Mouse (Mus musculus) limb, embryonic 12.5 days (tissue): ENCODE measurements around the gene Sept9. TPM values are rescaled to one million over a fixed set of nuclear protein-coding genes. Genes with fewer than 3 reads are reported as not detected.

Experiments used
- ATAC-seq: fragments of 200-750 bp; cut with Nextera tagmentation; 2 replicates; pipeline ENCODE4 v1.8.0; 2017; ENCODE audit warnings: low read depth, moderate TSS enrichment; ENCODE audit not compliant: insufficient number of reproducible peaks, insufficient read depth, low FRiP score, low TSS enrichment
- H3K27ac ChIP-seq: fragments of 300-500 bp; sonication (generic); 2 replicates; pipeline ENCODE4 v1.5.1; 2016; ENCODE audit warnings: mild to moderate bottlenecking, moderate library complexity
- H3K27me3 ChIP-seq: fragments of 300-500 bp; sonication (generic); 2 replicates; pipeline ENCODE4 v1.6.1; 2016; ENCODE audit warnings: mild to moderate bottlenecking, moderate library complexity
- H3K36me3 ChIP-seq: fragments of 300-500 bp; sonication (generic); 2 replicates; pipeline ENCODE4 v1.6.1; 2016; ENCODE audit warnings: mild to moderate bottlenecking, moderate library complexity
- H3K4me1 ChIP-seq: fragments of 300-500 bp; sonication (generic); replicated peaks from 2 replicates; pipeline ENCODE4 v1.6.1; 2016
- H3K4me2 ChIP-seq: fragments of 300-500 bp; sonication (generic); 2 replicates; pipeline ENCODE4 v1.6.1; 2016; ENCODE audit warnings: mild to moderate bottlenecking, moderate library complexity
- H3K4me3 ChIP-seq: fragments of 300-500 bp; sonication (generic); replicated peaks from 2 replicates; pipeline ENCODE4 v1.5.1; 2016; ENCODE audit warnings: mild to moderate bottlenecking
- H3K9ac ChIP-seq: fragments of 300-500 bp; sonication (generic); replicated peaks from 2 replicates; pipeline ENCODE4 v1.6.1; 2016; ENCODE audit warnings: mild to moderate bottlenecking, moderate library complexity
- H3K9me3 ChIP-seq: fragments of 300-500 bp; sonication (generic); 2 replicates; pipeline ENCODE4 v1.6.1; 2016; ENCODE audit warnings: mild to moderate bottlenecking, moderate library complexity
- WGBS: fragments of 180-500 bp; shearing (Covaris S2); methylation state at CpG from one replicate; pipeline ENCODE4 v1.1.7; 2016; 5-methylcytosine and 5-hydroxymethylcytosine counted together
- polyA plus RNA-seq: library from polyadenylated mRNA; unstranded; fragments of >200 nt; fragmentation: Nextera tagmentation; extraction: Ambion mirVana; gene quantifications from 2 replicates; pipeline ENCODE4 v1.2.1, GENCODE M21; 2016

Gene Sept9
- polyA plus RNA-seq, 1 experiment from 2014 or later, result 234 TPM

DNA sequence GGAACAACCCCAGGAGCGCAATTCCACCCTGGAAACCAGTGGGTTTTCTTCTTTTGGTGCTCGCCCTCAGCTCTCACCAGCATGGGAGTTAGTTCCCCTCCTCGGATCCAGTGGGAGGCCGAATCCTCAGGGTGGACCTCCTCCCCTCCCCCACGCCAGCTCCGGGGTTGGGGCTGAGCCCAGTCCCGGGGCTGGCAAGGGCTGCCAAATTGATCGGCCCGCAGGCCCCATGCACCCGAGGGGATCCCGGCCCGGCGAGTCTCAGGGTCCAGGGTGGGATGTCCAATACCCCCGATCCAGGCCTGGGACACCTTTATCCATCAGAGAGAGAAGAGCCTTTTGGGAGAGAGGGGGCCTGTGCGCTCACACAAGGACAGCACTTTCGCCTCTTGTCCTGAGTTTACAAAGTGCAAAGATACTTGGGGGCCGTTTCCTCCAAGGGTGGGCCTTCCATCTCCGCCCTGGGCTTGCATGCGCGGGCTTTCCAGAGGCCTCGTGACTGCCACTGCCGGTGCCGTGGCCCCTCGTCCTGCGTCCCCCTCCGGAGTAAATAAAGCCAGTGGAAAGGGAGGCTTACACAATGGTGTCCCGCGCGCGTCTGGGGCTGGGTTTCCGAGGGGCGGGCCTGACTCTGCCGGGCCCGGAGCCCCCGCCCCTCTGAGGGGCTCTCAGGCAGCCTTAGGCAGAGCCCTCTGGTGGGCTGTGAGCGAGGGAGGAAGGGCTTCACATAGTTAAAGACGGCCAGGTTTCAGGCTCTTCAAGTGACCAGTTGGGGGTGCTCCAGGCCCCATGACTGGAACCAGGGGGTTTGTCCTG is 67.7 kb downstream of the Sept9 start:
- no peaks in the 10 kb centered on the region for H3K9me3 ChIP-seq
- peaks cover 79% of the 10 kb centered on the region for H3K4me1 ChIP-seq
- peak; percentile 54 for ATAC-seq
- H3K4me3 ChIP-seq, result peak overlapping the region; percentile 81
- peak overlapping the region; percentile 94 for H3K27ac ChIP-seq
- WGBS, result under 1% methylated on average over 37 of the region's 37 CpGs
- peak overlapping the region; percentile 75 for H3K4me2 ChIP-seq
- H3K9ac ChIP-seq, result peak overlapping the region; percentile 91
- H3K27me3 ChIP-seq, result no peaks in the 10 kb centered on the region
- H3K36me3 ChIP-seq, result peaks cover 14% of the 10 kb centered on the region

DNA sequence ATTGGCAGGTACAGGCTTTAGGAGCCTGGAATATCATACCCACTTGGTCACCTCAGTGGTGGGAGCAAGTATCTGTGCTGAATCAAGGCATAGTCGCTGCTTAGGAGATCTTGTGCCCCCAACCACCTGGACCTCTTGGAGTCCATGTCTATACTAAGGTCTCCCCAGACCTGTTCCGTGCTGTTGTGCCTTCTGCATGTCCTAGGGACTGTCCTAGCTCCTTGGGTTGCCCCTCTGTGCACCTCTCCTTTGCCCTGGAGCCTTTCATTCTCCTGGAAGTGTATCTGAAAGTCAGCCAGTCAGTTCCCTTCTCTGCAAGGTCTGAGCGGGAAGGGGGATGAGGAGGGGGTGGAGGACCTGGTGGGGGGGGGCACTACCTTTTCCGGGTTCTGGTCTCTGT is 68.4 kb downstream of the Sept9 start:
- peaks cover 16% of the 10 kb centered on the region for H3K36me3 ChIP-seq
- ATAC-seq, result no peak
- peak overlapping the region; percentile 75 for H3K4me2 ChIP-seq
- peaks cover 87% of the 10 kb centered on the region for H3K4me1 ChIP-seq
- WGBS, result 10% methylated on average over 4 of the region's 4 CpGs
- H3K27ac ChIP-seq, result peak overlapping the region; percentile 94
- no peaks in the 10 kb centered on the region for H3K9me3 ChIP-seq
- peak overlapping the region; percentile 81 for H3K4me3 ChIP-seq
- no peaks in the 10 kb centered on the region for H3K27me3 ChIP-seq
- peak overlapping the region; percentile 91 for H3K9ac ChIP-seq

DNA sequence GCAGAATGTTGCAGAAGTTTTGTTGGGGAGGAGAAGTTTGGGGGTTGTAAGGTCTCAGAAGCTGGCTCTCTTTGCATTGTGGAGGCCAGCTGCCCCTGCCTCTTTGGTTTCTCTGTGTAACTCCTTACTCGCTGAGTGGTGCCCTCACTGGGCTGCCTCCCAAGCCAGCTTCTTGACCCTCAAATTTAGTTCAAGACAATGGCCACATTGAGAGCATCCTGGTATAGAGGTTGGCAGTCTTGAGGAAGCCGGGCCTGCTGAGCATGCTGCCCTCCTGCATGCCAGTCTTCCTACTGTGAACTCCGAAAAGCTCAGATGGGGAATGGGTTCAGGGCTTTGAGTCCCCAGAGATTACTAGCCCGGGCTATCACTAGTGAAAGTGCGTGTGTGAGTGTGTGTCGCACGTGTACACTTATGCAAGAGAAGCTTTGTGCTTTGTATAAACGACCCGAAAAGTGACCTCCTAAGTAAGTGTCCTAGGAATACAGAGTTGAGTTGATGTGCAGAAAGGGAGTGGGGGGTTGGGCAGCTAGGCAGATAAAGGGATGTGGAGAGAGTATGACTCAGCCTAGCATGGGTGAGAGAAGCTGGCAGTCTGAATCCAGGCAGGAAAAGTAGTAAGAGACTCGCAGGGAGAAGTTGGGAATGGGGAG is 69.0 kb downstream of the Sept9 start:
- Histone ChIP-seq H3K9ac (peak overlapping the region; percentile 91), H3K4me1 (peaks cover 87% of the 10 kb centered on the region), H3K27ac (peak overlapping the region; percentile 94), H3K36me3 (peaks cover 16% of the 10 kb centered on the region), H3K9me3 (no peaks in the 10 kb centered on the region), H3K4me2 (peak overlapping the region; percentile 75), H3K27me3 (no peaks in the 10 kb centered on the region), H3K4me3 (peak overlapping the region; percentile 81)
- 47% methylated on average over 10 of the region's 10 CpGs for WGBS
- no peak for ATAC-seq

DNA sequence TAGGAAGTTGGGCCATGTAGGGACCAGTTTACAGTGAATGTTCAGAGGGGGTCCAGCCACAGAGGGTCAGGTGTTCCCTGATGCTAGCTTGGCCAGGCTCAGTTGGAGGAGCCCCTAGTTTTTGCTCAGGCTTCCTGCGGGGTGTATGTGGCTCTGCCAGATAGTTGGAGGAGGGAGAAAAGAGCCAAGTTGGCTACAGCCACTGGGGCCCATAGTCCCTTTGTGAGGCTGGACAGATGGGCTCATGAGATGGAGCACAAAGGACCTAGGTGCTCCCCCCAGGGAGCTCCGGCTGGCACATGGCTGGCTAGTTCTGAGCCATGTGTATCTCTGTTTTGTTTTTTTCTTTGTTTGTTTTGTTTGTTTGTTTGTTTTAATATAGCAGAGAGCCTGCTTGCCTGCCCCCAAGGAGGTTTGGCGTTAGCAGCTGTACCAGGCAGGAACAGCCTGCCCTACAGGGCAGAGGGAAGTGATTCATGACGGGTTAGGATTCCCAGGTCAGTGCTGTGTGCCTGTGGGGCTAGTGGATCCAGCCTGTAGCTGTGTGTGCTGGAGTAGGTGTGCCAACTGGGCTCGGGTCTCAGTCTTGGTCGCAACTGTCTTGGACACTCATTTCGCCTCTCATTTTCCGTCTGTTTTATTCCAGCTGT is 69.7 kb downstream of the Sept9 start:
- Histone ChIP-seq H3K27me3 (no peaks in the 10 kb centered on the region), H3K27ac (peak overlapping the region; percentile 94; the same call in 1 of the 2 replicates), H3K4me3 (peak overlapping the region; percentile 81), H3K4me1 (peaks cover 87% of the 10 kb centered on the region), H3K36me3 (peaks cover 16% of the 10 kb centered on the region), H3K9ac (peak overlapping the region; percentile 45; the same call in 1 of the 2 replicates), H3K4me2 (peak overlapping the region; percentile 75), H3K9me3 (no peaks in the 10 kb centered on the region)
- 39% methylated on average over 8 of the region's 8 CpGs for WGBS
- ATAC-seq, result no peak

DNA sequence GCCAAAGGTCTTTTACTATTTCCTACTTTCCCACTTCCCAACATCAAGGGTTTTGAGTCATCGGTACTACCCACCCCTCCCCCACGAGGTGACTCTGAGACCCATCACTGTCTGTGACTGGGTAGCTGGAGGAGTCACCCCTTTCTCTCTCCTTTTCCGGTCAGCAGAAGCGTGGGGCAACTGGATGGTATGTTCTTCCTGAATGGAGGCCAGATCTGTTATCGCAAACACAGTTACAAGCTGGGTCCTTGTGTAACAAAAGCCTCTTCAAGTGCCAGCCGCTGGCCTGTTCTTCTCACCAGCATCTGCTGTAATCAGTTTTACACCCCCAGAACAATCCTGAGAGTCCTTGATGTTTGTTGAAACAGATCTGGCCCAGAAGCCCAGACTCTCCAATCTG is 70.5 kb downstream of the Sept9 start:
- H3K9me3 ChIP-seq, result no peaks in the 10 kb centered on the region
- ATAC-seq, result no peak
- peaks cover 87% of the 10 kb centered on the region for H3K4me1 ChIP-seq
- H3K36me3 ChIP-seq, result peaks cover 18% of the 10 kb centered on the region
- H3K4me3 ChIP-seq, result no peak overlapping the region
- peak overlapping the region; percentile 75 for H3K4me2 ChIP-seq
- 0 out of 2 replicates have a peak overlapping the region, but pooled peaks have one; percentile 50 for H3K27ac ChIP-seq
- H3K27me3 ChIP-seq, result no peaks in the 10 kb centered on the region
- 27% methylated on average over 6 of the region's 6 CpGs for WGBS
- H3K9ac ChIP-seq, result no peak overlapping the region

DNA sequence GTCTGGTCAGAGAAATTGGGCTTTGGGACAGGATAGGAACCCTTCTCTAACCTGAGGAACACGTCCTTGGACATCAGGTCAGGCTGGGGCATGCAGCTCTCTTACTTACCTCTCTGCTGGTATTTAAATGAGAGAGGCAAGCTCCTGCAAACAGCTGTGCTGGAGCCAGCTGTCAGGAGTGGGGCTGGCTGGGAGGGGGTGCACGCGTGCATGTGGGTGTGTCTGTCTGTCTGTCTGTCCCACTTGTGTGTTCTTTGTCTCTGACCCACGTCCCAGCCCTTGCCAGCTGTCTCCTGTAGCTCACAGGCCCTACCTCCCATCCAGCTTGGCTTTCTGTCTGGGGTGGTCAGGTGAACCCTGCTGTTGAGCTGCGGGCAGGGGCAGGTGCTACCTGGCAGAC is 75.5 kb downstream of the Sept9 start:
- Histone ChIP-seq H3K4me2 (no peak overlapping the region), H3K4me1 (peaks cover 100% of the 10 kb centered on the region), H3K4me3 (no peak overlapping the region), H3K9me3 (no peaks in the 10 kb centered on the region), H3K27ac (peak overlapping the region; percentile 69), H3K27me3 (no peaks in the 10 kb centered on the region), H3K9ac (peak overlapping the region; percentile 18; the same call in 1 of the 2 replicates), H3K36me3 (peaks cover 20% of the 10 kb centered on the region)
- WGBS, result 56% methylated on average over 5 of the region's 5 CpGs
- no peak for ATAC-seq

DNA sequence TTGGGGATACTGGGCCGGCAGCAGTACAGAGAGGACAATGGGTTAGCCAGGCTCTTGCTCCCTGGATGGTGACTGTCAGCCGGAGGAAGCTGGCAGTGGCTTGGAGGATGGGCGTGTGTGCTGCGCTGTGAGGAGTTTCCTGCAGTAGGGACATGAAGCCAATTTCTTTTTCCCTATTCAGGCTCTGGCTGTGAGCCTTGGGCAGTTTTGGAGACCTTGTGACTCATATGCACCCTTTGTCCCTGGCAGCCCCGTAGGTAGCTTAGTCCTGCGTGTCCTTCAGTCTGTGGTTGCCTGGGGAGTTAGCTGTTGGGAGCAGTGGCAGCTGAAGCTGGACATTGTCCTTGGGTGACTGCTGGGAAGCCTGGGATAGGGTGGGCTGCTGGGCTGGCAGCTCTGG is 76.5 kb downstream of the Sept9 start:
- Histone ChIP-seq H3K9ac (0 out of 2 replicates have a peak overlapping the region, but pooled peaks have one; percentile 2), H3K4me1 (peaks cover 100% of the 10 kb centered on the region), H3K9me3 (no peaks in the 10 kb centered on the region), H3K4me3 (no peak overlapping the region), H3K36me3 (peaks cover 16% of the 10 kb centered on the region; the same call in 1 of the 2 replicates), H3K4me2 (no peak overlapping the region), H3K27ac (peak overlapping the region; percentile 62; the same call in 1 of the 2 replicates), H3K27me3 (no peaks in the 10 kb centered on the region)
- 52% methylated on average over 6 of the region's 6 CpGs for WGBS
- no peak for ATAC-seq

GRCm38 (mm10) chr11:117276946-117277345 is 77.5 kb downstream of the Sept9 start:
- WGBS, result 59% methylated on average over 8 of the region's 8 CpGs
- Histone ChIP-seq H3K9me3 (no peaks in the 10 kb centered on the region), H3K4me2 (no peak overlapping the region), H3K27ac (peak overlapping the region; percentile 64; the same call in 1 of the 2 replicates), H3K4me3 (no peak overlapping the region), H3K9ac (no peak overlapping the region; the same call in 1 of the 2 replicates), H3K36me3 (peaks cover 9% of the 10 kb centered on the region; the same call in 1 of the 2 replicates), H3K4me1 (peaks cover 100% of the 10 kb centered on the region), H3K27me3 (no peaks in the 10 kb centered on the region)
- ATAC-seq, result no peak

GRCm38 (mm10) chr11:117278113-117278512 is 78.7 kb downstream of the Sept9 start:
- H3K4me3 ChIP-seq, result no peak overlapping the region
- ATAC-seq, result no peak
- H3K9ac ChIP-seq, result peak overlapping the region; percentile 42; the same call in 1 of the 2 replicates
- H3K4me2 ChIP-seq, result peak overlapping the region; percentile 17
- no peaks in the 10 kb centered on the region for H3K27me3 ChIP-seq
- peaks cover 15% of the 10 kb centered on the region for H3K36me3 ChIP-seq
- 0% methylated on average over 1 of the region's 1 CpGs for WGBS
- H3K27ac ChIP-seq, result peak overlapping the region; percentile 69
- no peaks in the 10 kb centered on the region for H3K9me3 ChIP-seq
- H3K4me1 ChIP-seq, result peaks cover 100% of the 10 kb centered on the region

GRCm38 (mm10) chr11:117278514-117278913 is 79.1 kb downstream of the Sept9 start:
- H3K36me3 ChIP-seq, result peaks cover 16% of the 10 kb centered on the region
- no peak overlapping the region for H3K4me3 ChIP-seq
- 20% methylated on average over 13 of the region's 13 CpGs for WGBS
- H3K27me3 ChIP-seq, result no peaks in the 10 kb centered on the region
- peaks cover 100% of the 10 kb centered on the region for H3K4me1 ChIP-seq
- no peaks in the 10 kb centered on the region for H3K9me3 ChIP-seq
- H3K9ac ChIP-seq, result peak overlapping the region; percentile 42; the same call in 1 of the 2 replicates
- H3K4me2 ChIP-seq, result peak overlapping the region; percentile 17
- peak overlapping the region; percentile 69 for H3K27ac ChIP-seq
- no peak for ATAC-seq

DNA sequence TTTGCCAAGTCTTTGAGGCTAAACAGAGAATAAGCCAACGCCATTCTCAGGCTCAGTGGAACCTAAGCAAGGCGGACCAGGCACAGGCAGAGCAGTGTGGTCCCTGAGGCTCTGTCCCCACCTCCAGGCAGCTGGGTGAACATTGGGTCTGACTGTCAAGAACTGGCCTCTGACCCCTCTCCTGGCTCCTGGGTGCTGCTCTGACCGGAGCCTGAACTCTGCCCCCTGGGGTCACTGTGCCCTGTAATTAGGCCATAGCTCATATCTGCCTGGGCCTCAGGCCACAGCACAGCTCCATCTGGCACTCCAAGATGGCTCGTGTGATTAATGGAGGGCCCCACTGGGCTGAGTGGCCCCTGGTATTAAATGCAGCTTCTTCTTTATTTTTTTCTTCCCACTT is 80.5 kb downstream of the Sept9 start:
- Histone ChIP-seq H3K4me1 (peaks cover 100% of the 10 kb centered on the region), H3K27ac (peak overlapping the region; percentile 90; the same call in 1 of the 2 replicates), H3K9me3 (no peaks in the 10 kb centered on the region), H3K9ac (no peak overlapping the region), H3K4me3 (no peak overlapping the region), H3K36me3 (peaks cover 14% of the 10 kb centered on the region), H3K27me3 (no peaks in the 10 kb centered on the region), H3K4me2 (no peak overlapping the region)
- 22% methylated on average over 4 of the region's 4 CpGs for WGBS
- no peak for ATAC-seq
